Mouse (Mus musculus): Measurements from ENCODE around the gene Ntn4.

GRCm38 (mm10) chr10:93783216-93784013 is 142.9 kb downstream of the Ntn4 start:
- TF ChIP-seq CTCF (IDR thresholded peaks at IDR 0.05; ENCODE audit: low read depth, low read length) (no peak), GATA1 (IDR thresholded peaks at IDR 0.05; ENCODE audit: borderline replicate concordance, low read length) (no peak), POLR2AphosphoS5 (IDR thresholded peaks at IDR 0.05; ENCODE audit: insufficient replicate concordance, low read depth, low read length) (no peak), TAL1 (conservative IDR thresholded peaks at IDR 0.05; ENCODE audit: low read depth, low read length) (no peak), GATA2 (IDR thresholded peaks at IDR 0.05; ENCODE audit: borderline replicate concordance, low read depth, low read length) (no peak)
